Mouse (Mus musculus): ENCODE results near the gene Rpl22.

DNA sequence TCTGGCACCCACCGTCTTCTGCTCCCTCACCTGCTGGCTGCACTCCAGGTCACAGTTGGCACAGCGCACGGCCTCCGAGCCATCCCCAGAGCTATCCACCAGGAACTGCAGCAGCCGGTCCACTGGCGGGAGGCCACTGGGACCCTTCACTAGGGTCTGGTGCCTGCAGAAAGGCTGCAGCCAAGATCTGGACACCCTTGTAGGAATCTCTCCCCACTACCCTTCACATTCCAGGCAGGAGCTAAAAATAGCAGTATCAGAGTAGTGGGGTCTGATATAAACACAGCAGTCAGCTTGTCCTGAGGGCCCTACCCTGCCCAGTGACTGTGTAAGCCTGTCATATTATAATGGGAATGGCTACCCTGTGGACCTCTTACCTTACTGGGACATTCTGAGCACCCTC is 7.9 kb upstream of the Rpl22 start:
- TF ChIP-seq CTCF (IDR thresholded peaks at IDR 0.05; ENCODE audit: low read depth) (no peak), EP300 (IDR thresholded peaks at IDR 0.05; ENCODE audit: low read depth) (no peak)
